In genomic region chr1:167387310-167387709, GRCm38 (mm10) we compare ENCODE assay signal across 8 mouse cellular contexts. TPM values are rescaled to one million over a fixed set of nuclear protein-coding genes. Genes with fewer than 3 reads are reported as not detected.
A peak's percentile ranks its signal among the peaks of the same experiment; 100 is the strongest.
DNase-seq lines count a peak whose midpoint lies in the region; ATAC-seq and TF ChIP-seq lines count a peak whose summit lies in the region.
"Had no signal": no experiment of that assay in that cellular context is flagged by ENCODE, and none has a peak within 500 bp of the region (broad histone marks: within the 10 kb centered on the region; RNA-seq: fewer than 3 reads in every experiment).

No protein-coding gene starts in this region.

- peak; percentile 41 for DNase-seq in kidney, postnatal 14 days
- DNase-seq in kidney, postnatal 10 days, result no peak
- peak; percentile 64 for DNase-seq in Patski (ENCODE audit: low read depth, low spot score)
- peak; percentile 70 to 76 for DNase-seq in adrenal gland, postnatal 36 days
- DNase-seq in liver, postnatal 0 days, result peak; percentile 43
- DNase-seq: forebrain, postnatal 0 days had no signal

- no peak for TF ChIP-seq CTCF in Patski (IDR thresholded peaks at IDR 0.05)
- no peak for TF ChIP-seq CTCF in liver, postnatal 0 days (IDR thresholded peaks at IDR 0.05; ENCODE audit: low read depth)

- H3K9ac ChIP-seq in liver, postnatal 0 days (replicated peaks), result peak overlapping the region; percentile 26
- H3K9ac ChIP-seq in forebrain, embryonic 12.5 days, result no peak overlapping the region
- H3K9ac ChIP-seq: forebrain, postnatal 0 days had no signal

- peak; percentile 58; the same call in 1 of the 2 replicates for TF ChIP-seq EP300 in liver, postnatal 0 days (IDR thresholded peaks at IDR 0.05; ENCODE audit: low read depth)

- 56% methylated on average over 2 of the region's 2 CpGs for WGBS in liver, postnatal 0 days (ENCODE audit: insufficient replicate concordance)
- 89% methylated on average over 2 of the region's 2 CpGs for WGBS in forebrain, embryonic 12.5 days

- H3K4me2 ChIP-seq in liver, postnatal 0 days (ENCODE audit: low read depth, low read length), result peak overlapping the region; percentile 33
- H3K4me2 ChIP-seq in forebrain, embryonic 12.5 days, result no peak overlapping the region

- no peaks in the 10 kb centered on the region for H3K9me3 ChIP-seq in liver, postnatal 0 days (ENCODE audit: low read length)
- H3K9me3 ChIP-seq in forebrain, embryonic 12.5 days, result no peaks in the 10 kb centered on the region

- POLR2A ChIA-PET in Patski (lab: Charles Lee), result no interaction called here

- CTCF ChIA-PET in Patski (lab: Charles Lee), result interaction anchor here (0.6 to 2.0 kb wide), 4 partner anchors 14 to 19 kb away, joined by 3 to 7 read pairs (median 4); no protein-coding TSS in a partner anchor

- no peaks in the 10 kb centered on the region for H3K27me3 ChIP-seq in Patski
- H3K27me3 ChIP-seq in liver, postnatal 0 days (ENCODE audit: insufficient read depth, low read length), result no peaks in the 10 kb centered on the region
- peaks cover 5% of the 10 kb centered on the region for H3K27me3 ChIP-seq in forebrain, embryonic 12.5 days

- H3K4me3 ChIP-seq in liver, postnatal 0 days (ENCODE audit: low read depth, low read length), result no peak overlapping the region
- H3K4me3 ChIP-seq in forebrain, embryonic 12.5 days (replicated peaks), result no peak overlapping the region

- 0 out of 2 replicates have a peak, but pooled peaks cover 2% of the 10 kb centered on the region for H3K36me3 ChIP-seq in liver, postnatal 0 days (replicated peaks; ENCODE audit: insufficient read depth, low read length)
- no peaks in the 10 kb centered on the region for H3K36me3 ChIP-seq in forebrain, embryonic 12.5 days (replicated peaks)

- peaks cover 68% of the 10 kb centered on the region for H3K4me1 ChIP-seq in liver, postnatal 0 days (ENCODE audit: insufficient read depth)
- peaks cover 9% of the 10 kb centered on the region for H3K4me1 ChIP-seq in forebrain, embryonic 12.5 days

- in situ Hi-C loops in Patski (cut with MboI; ENCODE audit: low pct_unique_long_range_greater_than_20kb), result no loop called here

- H3K27ac ChIP-seq in liver, postnatal 0 days (ENCODE audit: low read depth), result peak overlapping the region; percentile 84
- H3K27ac ChIP-seq in forebrain, embryonic 12.5 days, result no peak overlapping the region

- peak; percentile 86 for ATAC-seq in Patski
- ATAC-seq in liver, postnatal 0 days, result peak; percentile 65
- ATAC-seq in megakaryocyte-erythroid progenitor cell, adult 5-6 weeks (replicated peaks; ENCODE audit: low FRiP score, low TSS enrichment, poor library complexity, severe bottlenecking), result no peak
- no peak for ATAC-seq in forebrain, embryonic 12.5 days (ENCODE audit: low FRiP score)
- ATAC-seq: forebrain, postnatal 0 days had no signal

RNA-seq across cellular contexts. Expression of gene Mgst3, which starts 6.3 kb away (rescaled TPM):
- 54.7 TPM for polyA plus RNA-seq in Patski (2021)
- total RNA-seq in adrenal gland, postnatal 36 days (2021), result 100 to 1,000 TPM in 1 of 2 experiments, 10 to 100 TPM in 1; 68.8 to 100 TPM
- 161 and 163 TPM in 2 replicates for polyA plus RNA-seq in liver, postnatal 0 days (2015; fragmentation: Nextera tagmentation; extraction: Ambion mirVana)
- 36.8 and 53.5 TPM in 2 replicates for total RNA-seq in megakaryocyte-erythroid progenitor cell, adult 5-6 weeks (2014; fragmentation: Nextera tagmentation)
- 17.8 and 43.6 TPM in 2 replicates for total RNA-seq in megakaryocyte-erythroid progenitor cell, adult 5-6 weeks (2017)
- polyA plus RNA-seq in forebrain, embryonic 12.5 days (2016; fragmentation: Nextera tagmentation; extraction: Ambion mirVana), result 37.9 TPM in 2 replicates

RNA-seq across cellular contexts. Expression of gene Aldh9a1, which starts 37.5 kb away (rescaled TPM):
- polyA plus RNA-seq in Patski (2021), result 61.1 TPM
- 10 to 100 TPM; 63.5 to 87.4 TPM for total RNA-seq in adrenal gland, postnatal 36 days (2021)
- polyA plus RNA-seq in liver, postnatal 0 days (2015; fragmentation: Nextera tagmentation; extraction: Ambion mirVana), result 76.4 and 80.8 TPM in 2 replicates
- 43.2 and 49.4 TPM in 2 replicates for total RNA-seq in megakaryocyte-erythroid progenitor cell, adult 5-6 weeks (2014; fragmentation: Nextera tagmentation)
- 29.1 and 42.8 TPM in 2 replicates for total RNA-seq in megakaryocyte-erythroid progenitor cell, adult 5-6 weeks (2017)
- 33.0 and 35.7 TPM in 2 replicates for polyA plus RNA-seq in forebrain, embryonic 12.5 days (2016; fragmentation: Nextera tagmentation; extraction: Ambion mirVana)

Comparison
In these comparisons a context has a peak if more than half of its experiments do, and no peak if none do; other contexts are left out.
1. ATAC-seq: peak in Patski (single experiment) and liver, postnatal 0 days (single experiment); none in megakaryocyte-erythroid progenitor cell, adult 5-6 weeks (single experiment) and forebrain, embryonic 12.5 days (single experiment).